Mouse (Mus musculus): Measurements from ENCODE around the gene Cog8. TPM values are rescaled to one million over a fixed set of nuclear protein-coding genes. Genes with fewer than 3 reads are reported as not detected.
A peak's percentile ranks its signal among the peaks of the same experiment; 100 is the strongest.
"Not testable (repeated sequence)": the region's sequence is repeated elsewhere in the genome, so short reads cannot be mapped to it uniquely, and the experiment has no call there.

Gene Cog8
- polyA plus RNA-seq, 1 experiment from 2014 or later = 37.9 TPM

GRCm38 (mm10) chr8:107002532-107002931 lies 54.0 kb downstream of the Cog8 start:
- Histone ChIP-seq H3K4me1 (replicated peaks; ENCODE audit: control insufficient read depth, insufficient read depth, low read length) (no peaks in the 10 kb centered on the region), H3K9ac (ENCODE audit: low read length) (no peak overlapping the region), H3K27ac (ENCODE audit: low read depth) (no peak overlapping the region), H3K4me3 (ENCODE audit: low read depth, low read length) (no peak overlapping the region), H3K4me2 (ENCODE audit: low read length) (no peak overlapping the region), H3K9me3 (ENCODE audit: control insufficient read depth, low read length) (no peaks in the 10 kb centered on the region), H3K27me3 (replicated peaks; ENCODE audit: control insufficient read depth, insufficient read depth, low read length) (no peaks in the 10 kb centered on the region), H3K36me3 (ENCODE audit: control insufficient read depth, insufficient read depth, low read length) (peaks cover 31% of the 10 kb centered on the region)
- ATAC-seq (replicated peaks; ENCODE audit: low FRiP score, low TSS enrichment, low read depth) (peak; percentile 82), DNase-seq (ENCODE audit: low spot score) (peak; percentile 93)
- WGBS = 33% methylated on average over 5 of the region's 5 CpGs

DNA sequence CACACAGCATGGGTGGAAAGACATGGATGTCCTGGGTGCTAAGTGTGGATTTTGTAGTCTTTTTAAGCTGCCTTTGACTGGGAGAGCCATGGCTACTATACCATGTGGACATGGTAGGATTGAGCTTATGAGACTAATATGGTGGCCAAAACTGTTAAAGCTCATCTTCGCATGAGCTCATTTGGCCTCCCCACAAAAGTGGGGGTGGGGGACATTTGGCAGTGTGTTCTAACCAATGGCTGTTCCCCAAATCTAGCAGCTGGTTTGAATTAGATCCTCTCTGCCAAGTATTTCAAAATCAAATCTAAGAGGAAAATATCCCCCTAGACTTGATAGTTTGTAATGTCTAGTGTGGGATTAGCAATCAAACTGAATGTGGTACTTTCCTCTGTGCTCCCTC lies 57.4 kb downstream of the Cog8 start:
- no peak overlapping the region for H3K4me3 ChIP-seq (ENCODE audit: low read depth, low read length)

GRCm38 (mm10) chr8:106997416-106997815 lies 59.1 kb downstream of the Cog8 start:
- H3K27me3 ChIP-seq (replicated peaks; ENCODE audit: control insufficient read depth, insufficient read depth, low read length) = no peaks in the 10 kb centered on the region
- ATAC-seq (replicated peaks; ENCODE audit: low FRiP score, low TSS enrichment, low read depth) = no peak
- H3K4me3 ChIP-seq (ENCODE audit: low read depth, low read length) = no peak overlapping the region
- peaks cover 30% of the 10 kb centered on the region for H3K36me3 ChIP-seq (ENCODE audit: control insufficient read depth, insufficient read depth, low read length)
- H3K9ac ChIP-seq (ENCODE audit: low read length) = no peak overlapping the region
- H3K9me3 ChIP-seq (ENCODE audit: control insufficient read depth, low read length) = no peaks in the 10 kb centered on the region
- no peak overlapping the region for H3K4me2 ChIP-seq (ENCODE audit: low read length)
- no peaks in the 10 kb centered on the region for H3K4me1 ChIP-seq (replicated peaks; ENCODE audit: control insufficient read depth, insufficient read depth, low read length)
- no peak overlapping the region for H3K27ac ChIP-seq (ENCODE audit: low read depth)
- WGBS = 85% methylated on average over 4 of the region's 4 CpGs
- no peak for DNase-seq (ENCODE audit: low spot score)

More for the DNA sequence above, 57.4 kb downstream of the Cog8 start:
- Histone ChIP-seq H3K27me3 (replicated peaks; ENCODE audit: control insufficient read depth, insufficient read depth, low read length) (no peaks in the 10 kb centered on the region), H3K27ac (ENCODE audit: low read depth) (no peak overlapping the region), H3K4me1 (replicated peaks; ENCODE audit: control insufficient read depth, insufficient read depth, low read length) (no peaks in the 10 kb centered on the region), H3K9ac (ENCODE audit: low read length) (no peak overlapping the region), H3K36me3 (ENCODE audit: control insufficient read depth, insufficient read depth, low read length) (peaks cover 34% of the 10 kb centered on the region), H3K9me3 (ENCODE audit: control insufficient read depth, low read length) (no peaks in the 10 kb centered on the region), H3K4me2 (ENCODE audit: low read length) (no peak overlapping the region)
- ATAC-seq (replicated peaks; ENCODE audit: low FRiP score, low TSS enrichment, low read depth) (no peak), DNase-seq (ENCODE audit: low spot score) (no peak)
- WGBS = 94% methylated on average over 1 of the region's 1 CpGs

- H3K4me3 ChIP-seq (ENCODE audit: low read depth, low read length); H3K9ac ChIP-seq (ENCODE audit: low read length); ATAC-seq (replicated peaks; ENCODE audit: low FRiP score, low TSS enrichment, low read depth); H3K4me2 ChIP-seq (ENCODE audit: low read length); DNase-seq (ENCODE audit: low spot score); H3K9me3 ChIP-seq (ENCODE audit: control insufficient read depth, low read length); H3K4me1 ChIP-seq (replicated peaks; ENCODE audit: control insufficient read depth, insufficient read depth, low read length); H3K27ac ChIP-seq (ENCODE audit: low read depth); H3K27me3 ChIP-seq (replicated peaks; ENCODE audit: control insufficient read depth, insufficient read depth, low read length): not testable (repeated sequence)
- WGBS = 86% methylated on average over 4 of the region's 4 CpGs
- H3K36me3 ChIP-seq (ENCODE audit: control insufficient read depth, insufficient read depth, low read length) = peaks cover 36% of the 10 kb centered on the region
Measured at GRCm38 (mm10) chr8:106996339-106996738, 60.1 kb downstream of the Cog8 start.

Small RNA genes within 50 kb of the gene (microRNA-seq; reads per million reads assigned to microRNA genes)
- 2.6 reads per million, percentile 27 among the genes with 10 or more reads in this experiment for gene Mir7075

Other genes with a start within 250 kb of the Cog8 start
- 0.14 and 0.19 TPM in 2 replicates for gene Has3, start 186.4 kb downstream of the Cog8 start, polyA plus RNA-seq (2014; fragmentation: Nextera tagmentation; extraction: Ambion mirVana)
- gene Utp4, start 163.1 kb downstream of the Cog8 start, polyA plus RNA-seq (2014; fragmentation: Nextera tagmentation; extraction: Ambion mirVana) = 79.6 and 85.4 TPM in 2 replicates
- 15.1 TPM in 2 replicates for gene Sntb2, start 120.9 kb downstream of the Cog8 start, polyA plus RNA-seq (2014; fragmentation: Nextera tagmentation; extraction: Ambion mirVana)
- gene Vps4a, start 25.5 kb downstream of the Cog8 start, polyA plus RNA-seq (2014; fragmentation: Nextera tagmentation; extraction: Ambion mirVana) = 64.2 and 68.3 TPM in 2 replicates
- gene Pdf, start 8.1 kb downstream of the Cog8 start, polyA plus RNA-seq (2014; fragmentation: Nextera tagmentation; extraction: Ambion mirVana) = 44.3 and 45.7 TPM in 2 replicates
- gene Nip7, start 188 bp upstream of the Cog8 start, polyA plus RNA-seq (2014; fragmentation: Nextera tagmentation; extraction: Ambion mirVana) = 102 and 107 TPM in 2 replicates
- gene Tmed6, start 9.0 kb upstream of the Cog8 start, polyA plus RNA-seq (2014; fragmentation: Nextera tagmentation; extraction: Ambion mirVana) = 9.3 and 21.3 TPM in 2 replicates
- gene Terf2, start 39.9 kb upstream of the Cog8 start, polyA plus RNA-seq (2014; fragmentation: Nextera tagmentation; extraction: Ambion mirVana) = 14.2 and 14.9 TPM in 2 replicates
- 128 and 134 TPM in 2 replicates for gene Cyb5b, start 94.0 kb upstream of the Cog8 start, polyA plus RNA-seq (2014; fragmentation: Nextera tagmentation; extraction: Ambion mirVana)
- gene Nfat5, start 236.8 kb upstream of the Cog8 start, polyA plus RNA-seq (2014; fragmentation: Nextera tagmentation; extraction: Ambion mirVana) = 12.3 and 14.7 TPM in 2 replicates